Mouse (Mus musculus) midbrain, embryonic 15.5 days (tissue): ENCODE data around the gene Eno3. TPM values are rescaled to one million over a fixed set of nuclear protein-coding genes. Genes with fewer than 3 reads are reported as not detected.
A peak's percentile ranks its signal among the peaks of the same experiment; 100 is the strongest.

ENCODE experiments used
- ATAC-seq: fragments of 200-750 bp; cut with Nextera tagmentation; replicated peaks from 2 replicates; pipeline ENCODE4 v1.8.0; 2017; ENCODE audit warnings: moderate TSS enrichment
- H3K27ac ChIP-seq: fragments of 300-500 bp; sonication (generic); 2 replicates; pipeline ENCODE4 v1.5.1; 2015; ENCODE audit warnings: mild to moderate bottlenecking, inconsistent platforms
- H3K27me3 ChIP-seq: fragments of 300-500 bp; sonication (generic); replicated peaks from 2 replicates; pipeline ENCODE4 v1.6.1; 2015; ENCODE audit warnings: inconsistent platforms
- H3K36me3 ChIP-seq: fragments of 300-500 bp; sonication (generic); replicated peaks from 2 replicates; pipeline ENCODE4 v1.6.1; 2015; ENCODE audit warnings: inconsistent platforms
- H3K4me1 ChIP-seq: fragments of 300-500 bp; sonication (generic); 2 replicates; pipeline ENCODE4 v1.6.1; 2015; ENCODE audit warnings: inconsistent platforms
- H3K4me2 ChIP-seq: fragments of 300-500 bp; sonication (generic); 2 replicates; pipeline ENCODE4 v1.6.1; 2015; ENCODE audit warnings: inconsistent platforms, mild to moderate bottlenecking, moderate library complexity
- H3K4me3 ChIP-seq: fragments of 300-500 bp; sonication (generic); 2 replicates; pipeline ENCODE4 v1.5.1; 2015; ENCODE audit warnings: mild to moderate bottlenecking, inconsistent platforms
- H3K9ac ChIP-seq: fragments of 300-500 bp; sonication (generic); 2 replicates; pipeline ENCODE4 v1.6.1; 2015; ENCODE audit warnings: mild to moderate bottlenecking, inconsistent platforms
- H3K9me3 ChIP-seq: fragments of 300-500 bp; sonication (generic); 2 replicates; pipeline ENCODE4 v1.6.1; 2016; ENCODE audit warnings: inconsistent platforms
- WGBS: fragments of 180-500 bp; shearing (Covaris S2); methylation state at CpG from one replicate; pipeline ENCODE4 v1.1.7; 2015; ENCODE audit warnings: mixed read lengths; 5-methylcytosine and 5-hydroxymethylcytosine counted together
- polyA plus RNA-seq: library from polyadenylated mRNA; unstranded; fragments of >200 nt; fragmentation: Nextera tagmentation; extraction: Ambion mirVana; gene quantifications from 2 replicates; pipeline ENCODE4 v1.2.1, GENCODE M21; 2015

The Eno3 gene
- 8.0 and 8.3 TPM in 2 replicates for polyA plus RNA-seq

DNA sequence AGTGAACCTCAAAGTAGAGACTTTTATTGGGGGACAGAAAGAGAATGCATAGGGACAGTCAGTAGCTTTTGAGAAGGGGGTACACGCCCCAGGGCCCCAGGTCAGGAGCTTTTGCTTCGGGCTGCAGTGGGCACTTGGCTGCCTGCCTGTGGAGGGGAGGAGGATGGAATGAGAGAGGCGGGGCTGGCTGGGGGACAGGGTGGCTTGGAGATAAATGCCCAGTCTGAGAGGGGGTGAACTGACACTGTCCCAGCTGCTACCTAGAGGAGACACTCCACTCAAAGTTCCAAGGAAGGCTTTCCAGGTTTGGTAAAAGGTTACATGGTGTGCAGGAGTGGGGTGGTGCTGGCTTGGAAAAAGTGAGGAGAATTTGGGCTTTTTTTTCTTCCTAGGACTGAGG lies at the start of gene Eno3:
Eno3 (plus strand) TSS at position 239 of the 400 bp plus-strand sequence.
- H3K4me3 ChIP-seq = peak within 1 kb of the TSS; percentile 99
- H3K27me3 ChIP-seq = 0 out of 2 replicates have a peak, but pooled peaks cover 2% of the 10 kb centered on the region
- H3K9ac ChIP-seq = peak within 1 kb of the TSS; percentile 45
- peaks cover 7% of the 10 kb centered on the region; the same call in 1 of the 2 replicates for H3K36me3 ChIP-seq
- no peaks in the 10 kb centered on the region for H3K9me3 ChIP-seq
- H3K4me1 ChIP-seq = peaks cover 30% of the 10 kb centered on the region
- no peak for ATAC-seq
- H3K27ac ChIP-seq = peak within 1 kb of the TSS; percentile 97
- 19% methylated on average over 3 of the region's 3 CpGs for WGBS
- H3K4me2 ChIP-seq = peak within 1 kb of the TSS; percentile 93

DNA sequence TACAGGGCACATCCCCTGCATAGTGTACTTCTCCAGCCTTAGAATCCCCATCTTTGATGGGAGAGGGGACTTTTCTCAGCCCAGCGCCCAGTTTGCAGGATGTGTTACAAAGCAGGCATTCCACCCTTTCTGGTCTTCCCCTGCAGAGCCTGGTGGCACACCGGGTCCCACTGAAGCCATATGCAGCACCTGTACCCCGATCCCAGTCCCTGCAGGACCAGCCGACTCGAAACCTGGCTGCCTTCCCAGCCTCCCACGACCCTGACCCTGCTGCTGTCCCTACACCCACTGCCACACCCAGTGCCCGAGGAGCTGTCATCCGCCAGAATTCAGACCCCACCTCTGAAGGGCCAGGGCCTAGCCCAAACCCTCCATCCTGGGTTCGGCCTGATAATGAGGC lies 49.4 kb upstream of the Eno3 start:
- Histone ChIP-seq H3K27me3 (no peaks in the 10 kb centered on the region), H3K4me2 (no peak overlapping the region), H3K27ac (no peak overlapping the region), H3K4me1 (no peaks in the 10 kb centered on the region), H3K9ac (no peak overlapping the region), H3K36me3 (peaks cover 62% of the 10 kb centered on the region), H3K4me3 (no peak overlapping the region), H3K9me3 (no peaks in the 10 kb centered on the region)
- ATAC-seq = no peak
- WGBS = 94% methylated on average over 9 of the region's 9 CpGs

DNA sequence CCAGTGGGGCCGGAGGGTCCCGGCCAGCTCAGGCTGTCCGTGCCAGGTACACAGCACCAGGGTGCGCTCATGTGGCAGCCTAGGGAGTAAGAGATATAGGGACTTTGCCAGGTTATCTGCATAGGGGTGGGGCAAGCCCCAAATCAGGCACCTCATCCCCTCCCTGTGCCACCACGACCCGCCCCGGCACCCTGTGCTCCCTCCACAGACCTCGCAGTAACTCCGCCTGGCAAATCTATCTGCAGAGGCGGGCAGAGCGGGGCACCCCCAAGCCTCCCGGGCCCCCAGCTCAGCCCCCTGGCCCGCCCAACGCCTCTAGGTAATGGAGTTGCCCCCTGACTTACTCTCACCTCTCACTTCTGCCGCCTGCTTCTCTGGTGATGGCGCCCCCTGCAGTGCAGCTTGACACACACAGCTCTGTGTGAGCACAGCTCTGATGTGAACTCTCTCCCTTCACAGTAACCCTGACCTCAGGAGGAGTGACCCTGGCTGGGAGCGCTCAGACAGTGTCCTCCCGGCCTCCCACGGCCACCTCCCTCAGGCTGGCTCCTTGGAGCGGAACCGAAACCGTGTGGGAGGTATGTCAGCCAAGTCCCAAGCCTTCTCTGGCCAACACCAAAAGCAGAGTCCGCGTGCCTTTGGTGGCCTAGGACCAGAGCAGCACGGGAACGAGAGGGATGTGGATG lies 48.5 kb upstream of the Eno3 start:
- 89% methylated on average over 26 of the region's 26 CpGs for WGBS
- no peak for ATAC-seq
- H3K4me3 ChIP-seq = no peak overlapping the region

DNA sequence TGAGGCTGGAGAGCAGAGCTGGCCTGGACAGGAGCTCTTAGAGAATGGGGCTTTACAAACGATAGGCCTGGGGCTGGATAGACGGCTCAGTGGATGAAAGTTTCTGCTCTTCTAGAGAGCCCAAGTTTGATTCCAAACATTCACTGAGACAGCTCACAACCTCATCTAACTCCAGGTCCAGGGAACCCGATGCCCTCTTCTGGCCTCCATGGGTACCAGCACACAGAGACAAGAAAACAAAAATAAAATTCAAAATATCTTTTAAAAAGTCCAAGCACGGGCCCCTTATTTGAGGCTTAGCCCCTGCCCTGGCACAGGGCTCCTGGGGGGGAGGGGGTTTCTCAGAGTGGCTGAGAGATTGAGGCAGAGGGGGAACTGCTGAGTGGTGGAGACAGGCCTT lies 46.2 kb upstream of the Eno3 start:
- ATAC-seq = no peak
- Histone ChIP-seq H3K9ac (no peak overlapping the region), H3K27ac (no peak overlapping the region), H3K27me3 (0 out of 2 replicates have a peak, but pooled peaks cover 3% of the 10 kb centered on the region), H3K36me3 (peaks cover 51% of the 10 kb centered on the region), H3K4me1 (peaks cover 11% of the 10 kb centered on the region), H3K4me2 (no peak overlapping the region), H3K9me3 (no peaks in the 10 kb centered on the region), H3K4me3 (no peak overlapping the region)
- WGBS = 86% methylated on average over 4 of the region's 4 CpGs

More for the DNA sequence above, 48.5 kb upstream of the Eno3 start:
- no peaks in the 10 kb centered on the region for H3K4me1 ChIP-seq
- no peak overlapping the region for H3K9ac ChIP-seq
- H3K27me3 ChIP-seq = no peaks in the 10 kb centered on the region
- H3K9me3 ChIP-seq = no peaks in the 10 kb centered on the region
- no peak overlapping the region for H3K27ac ChIP-seq
- H3K4me2 ChIP-seq = no peak overlapping the region
- peaks cover 67% of the 10 kb centered on the region for H3K36me3 ChIP-seq

DNA sequence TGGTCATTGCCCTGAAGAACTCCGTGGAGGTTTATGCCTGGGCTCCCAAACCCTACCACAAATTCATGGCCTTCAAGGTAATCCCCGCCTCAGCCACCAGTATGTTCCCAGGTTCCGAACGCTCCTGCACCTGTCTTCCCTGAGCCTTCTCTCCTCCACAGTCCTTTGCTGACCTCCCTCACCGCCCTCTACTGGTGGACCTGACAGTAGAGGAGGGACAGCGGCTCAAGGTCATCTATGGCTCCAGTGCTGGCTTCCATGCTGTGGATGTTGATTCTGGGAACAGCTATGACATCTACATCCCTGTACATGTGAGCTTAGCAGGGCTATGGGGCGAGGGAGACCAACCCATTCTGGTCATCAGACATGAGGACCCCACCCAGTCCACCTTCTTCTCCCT lies 44.5 kb upstream of the Eno3 start:
- WGBS = 70% methylated on average over 7 of the region's 7 CpGs
- no peak for ATAC-seq
- no peak overlapping the region for H3K4me2 ChIP-seq
- H3K4me3 ChIP-seq = no peak overlapping the region
- H3K9ac ChIP-seq = no peak overlapping the region
- peaks cover 11% of the 10 kb centered on the region for H3K4me1 ChIP-seq
- H3K27ac ChIP-seq = no peak overlapping the region
- no peaks in the 10 kb centered on the region for H3K9me3 ChIP-seq
- H3K27me3 ChIP-seq = peaks cover 8% of the 10 kb centered on the region; the same call in 1 of the 2 replicates
- H3K36me3 ChIP-seq = peaks cover 41% of the 10 kb centered on the region

DNA sequence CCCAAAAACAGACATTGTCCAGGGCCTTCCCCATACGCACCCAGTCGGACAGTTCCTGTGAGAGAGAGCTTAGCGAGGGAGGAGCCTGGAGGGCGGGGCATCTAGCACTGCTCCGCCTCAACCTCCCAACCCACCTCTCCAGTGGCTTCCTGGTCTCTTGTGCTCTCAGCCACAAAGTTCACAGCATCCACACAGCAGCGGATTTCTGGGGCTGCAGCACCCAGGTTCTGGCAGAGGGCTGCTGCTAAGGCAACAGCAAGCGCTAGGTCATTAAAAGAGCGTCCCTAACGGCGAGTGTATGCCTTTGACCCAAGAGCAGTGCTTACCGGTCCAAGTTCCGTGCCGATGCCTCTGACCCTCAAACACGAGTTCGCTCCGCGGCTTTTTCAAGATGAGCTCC lies 41.9 kb upstream of the Eno3 start:
- Histone ChIP-seq H3K9ac (no peak overlapping the region), H3K27ac (no peak overlapping the region), H3K4me2 (peak overlapping the region; percentile 45), H3K27me3 (peaks cover 8% of the 10 kb centered on the region; the same call in 1 of the 2 replicates), H3K4me1 (peaks cover 11% of the 10 kb centered on the region), H3K4me3 (peak overlapping the region; percentile 17; the same call in 1 of the 2 replicates), H3K36me3 (peaks cover 19% of the 10 kb centered on the region), H3K9me3 (no peaks in the 10 kb centered on the region)
- WGBS = 4% methylated on average over 17 of the region's 17 CpGs
- no peak; the same call in 1 of the 2 replicates for ATAC-seq

DNA sequence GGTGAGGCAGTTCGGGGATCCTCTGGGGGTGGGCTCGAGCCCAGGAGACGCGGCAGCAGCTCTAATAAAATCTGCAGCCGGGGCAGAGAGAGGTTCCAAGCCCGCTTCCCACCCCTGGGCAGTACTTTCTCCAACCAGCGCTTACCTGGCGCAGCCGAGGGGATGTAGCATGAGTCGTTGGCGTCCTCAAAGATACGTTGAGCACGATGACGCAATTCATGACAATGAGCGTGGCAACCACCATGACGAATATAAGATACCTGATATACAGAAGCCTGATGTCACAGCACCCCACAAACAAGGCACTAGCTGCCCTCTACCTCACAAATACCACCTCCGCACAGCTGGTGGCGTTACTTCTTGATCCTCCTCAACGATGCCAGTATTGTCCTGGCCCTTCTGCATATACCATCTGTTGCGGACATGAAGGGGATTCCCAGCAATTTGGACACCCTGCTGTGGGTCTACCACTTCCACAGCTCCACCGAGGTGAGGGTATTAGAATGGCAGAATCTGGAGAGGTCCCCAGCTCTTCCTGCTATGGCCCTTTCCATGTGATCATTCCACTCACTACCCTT lies 41.4 kb upstream of the Eno3 start, which contains the start of gene 4930544D05Rik:
4930544D05Rik (plus strand) TSS at position 333 of the 578 bp plus-strand sequence.
- Histone ChIP-seq H3K9ac (no peak within 1 kb of the TSS), H3K4me3 (peak within 1 kb of the TSS; percentile 17; the same call in 1 of the 2 replicates), H3K27ac (no peak within 1 kb of the TSS), H3K36me3 (peaks cover 13% of the 10 kb centered on the region; the same call in 1 of the 2 replicates), H3K4me2 (peak within 1 kb of the TSS; percentile 45), H3K9me3 (no peaks in the 10 kb centered on the region), H3K4me1 (peaks cover 11% of the 10 kb centered on the region), H3K27me3 (peaks cover 8% of the 10 kb centered on the region; the same call in 1 of the 2 replicates)
- 14% methylated on average over 21 of the region's 21 CpGs for WGBS
- no peak for ATAC-seq

DNA sequence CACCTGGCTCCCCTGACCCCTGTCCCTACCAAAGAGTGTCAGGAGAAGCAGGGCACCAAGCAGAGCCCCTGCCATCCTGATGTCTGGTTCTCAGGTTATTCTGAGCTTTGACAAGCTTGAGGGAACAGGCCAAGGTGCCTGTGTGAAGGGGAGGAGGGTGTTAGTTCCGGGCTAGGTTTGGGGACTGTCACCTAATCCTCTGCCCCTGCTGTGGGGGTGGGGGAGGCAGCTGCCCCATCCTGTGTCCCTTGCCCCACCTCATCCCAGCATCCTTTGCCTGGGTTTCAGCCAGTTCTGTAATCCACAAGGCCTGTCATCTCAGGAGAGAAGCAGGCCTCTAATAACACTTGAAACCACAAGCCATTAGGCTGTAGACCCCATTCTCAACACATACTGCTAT lies 37.9 kb upstream of the Eno3 start, which contains the start of gene Chrne:
Chrne (minus strand) TSS at position 116 of the 400 bp plus-strand sequence.
- peaks cover 11% of the 10 kb centered on the region for H3K4me1 ChIP-seq
- peaks cover 8% of the 10 kb centered on the region; the same call in 1 of the 2 replicates for H3K27me3 ChIP-seq
- H3K9ac ChIP-seq = no peak within 1 kb of the TSS
- no peaks in the 10 kb centered on the region for H3K36me3 ChIP-seq
- H3K4me2 ChIP-seq = no peak within 1 kb of the TSS
- 60% methylated on average over 1 of the region's 1 CpGs for WGBS
- ATAC-seq = no peak
- H3K9me3 ChIP-seq = no peaks in the 10 kb centered on the region
- no peak within 1 kb of the TSS for H3K4me3 ChIP-seq
- H3K27ac ChIP-seq = no peak within 1 kb of the TSS

DNA sequence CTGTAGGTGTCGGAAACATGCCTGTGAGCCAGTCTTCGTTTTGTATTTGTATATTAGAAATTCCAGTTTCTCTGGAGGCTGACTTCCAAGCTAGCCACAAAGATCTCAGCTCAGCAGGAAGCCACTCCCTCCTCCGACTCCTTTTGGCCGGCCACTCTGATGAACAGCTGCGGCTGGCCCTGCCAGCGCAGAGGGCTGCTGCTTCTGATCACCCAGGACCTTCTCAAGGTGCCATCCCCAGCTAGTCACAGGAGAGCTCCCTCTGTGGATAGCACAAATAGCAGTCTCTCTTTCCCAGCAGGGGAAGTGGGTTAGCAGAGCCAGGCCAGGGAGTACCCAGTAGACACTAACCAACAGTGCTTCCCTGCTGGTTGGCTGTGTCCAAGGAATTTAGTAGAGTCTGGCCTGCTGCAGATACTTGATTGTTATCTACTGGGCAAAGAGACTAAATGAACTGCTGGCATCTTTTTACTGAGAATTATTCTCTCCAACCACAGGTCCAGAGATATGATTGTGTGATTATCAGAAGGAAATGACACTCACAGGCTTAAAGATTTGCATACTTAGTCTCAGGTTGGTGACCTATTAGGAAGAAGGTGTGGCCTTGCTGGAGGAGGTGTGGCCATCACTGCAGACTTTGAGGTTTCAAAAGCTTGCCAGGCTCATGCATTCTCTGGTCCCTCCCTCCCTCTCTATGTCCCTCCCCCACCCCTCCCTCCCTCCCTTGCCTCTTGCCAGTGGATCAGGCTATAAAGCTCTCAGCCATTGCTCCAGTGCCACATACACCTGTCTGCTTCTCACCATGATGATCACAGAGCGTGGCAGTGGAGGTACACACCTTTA lies 34.8 kb upstream of the Eno3 start:
- ATAC-seq = no peak
- H3K36me3 ChIP-seq = no peaks in the 10 kb centered on the region
- 44% methylated on average over 7 of the region's 7 CpGs for WGBS
- no peaks in the 10 kb centered on the region for H3K4me1 ChIP-seq
- no peak overlapping the region for H3K27ac ChIP-seq
- no peak overlapping the region for H3K9ac ChIP-seq
- no peaks in the 10 kb centered on the region for H3K27me3 ChIP-seq
- H3K9me3 ChIP-seq = no peaks in the 10 kb centered on the region
- no peak overlapping the region for H3K4me2 ChIP-seq
- no peak overlapping the region for H3K4me3 ChIP-seq

DNA sequence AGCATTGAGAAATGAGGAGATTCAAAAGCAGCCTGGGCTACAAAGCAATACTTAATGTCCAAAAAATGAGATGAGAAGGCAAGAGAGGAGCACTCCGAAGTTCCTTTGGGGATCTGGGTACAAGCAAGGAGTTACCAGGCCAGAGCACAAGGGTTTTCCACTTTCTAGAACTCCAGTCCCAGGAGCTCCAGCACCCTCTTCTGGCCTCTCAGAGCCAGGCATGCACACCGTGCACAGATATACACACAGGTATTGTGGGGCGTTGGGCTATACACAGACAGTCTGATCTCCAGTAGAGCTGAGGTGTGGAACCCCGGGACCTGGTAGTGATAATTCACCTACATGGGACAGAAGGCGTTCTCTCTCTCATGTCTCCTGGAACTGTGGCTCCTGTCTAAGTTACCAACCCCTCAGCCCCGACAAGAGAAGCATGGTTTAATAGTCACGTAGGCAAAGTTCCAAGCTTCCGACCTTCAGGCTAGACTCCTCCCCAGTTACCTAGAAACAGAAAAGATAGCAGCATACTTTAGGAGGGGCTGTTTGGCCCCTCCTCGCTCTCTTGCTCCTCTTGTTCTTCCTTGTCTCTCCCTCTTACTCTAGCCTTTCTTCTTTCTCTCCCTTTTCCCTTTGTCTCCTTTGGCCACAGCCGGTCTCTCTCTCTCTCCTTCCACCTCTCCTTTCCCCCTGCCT lies 33.8 kb upstream of the Eno3 start:
- no peak overlapping the region for H3K27ac ChIP-seq
- no peak overlapping the region for H3K4me3 ChIP-seq
- H3K4me1 ChIP-seq = no peaks in the 10 kb centered on the region
- 86% methylated on average over 10 of the region's 10 CpGs for WGBS
- no peak for ATAC-seq
- H3K9ac ChIP-seq = no peak overlapping the region
- H3K4me2 ChIP-seq = no peak overlapping the region
- no peaks in the 10 kb centered on the region for H3K36me3 ChIP-seq
- no peaks in the 10 kb centered on the region for H3K27me3 ChIP-seq
- no peaks in the 10 kb centered on the region for H3K9me3 ChIP-seq

DNA sequence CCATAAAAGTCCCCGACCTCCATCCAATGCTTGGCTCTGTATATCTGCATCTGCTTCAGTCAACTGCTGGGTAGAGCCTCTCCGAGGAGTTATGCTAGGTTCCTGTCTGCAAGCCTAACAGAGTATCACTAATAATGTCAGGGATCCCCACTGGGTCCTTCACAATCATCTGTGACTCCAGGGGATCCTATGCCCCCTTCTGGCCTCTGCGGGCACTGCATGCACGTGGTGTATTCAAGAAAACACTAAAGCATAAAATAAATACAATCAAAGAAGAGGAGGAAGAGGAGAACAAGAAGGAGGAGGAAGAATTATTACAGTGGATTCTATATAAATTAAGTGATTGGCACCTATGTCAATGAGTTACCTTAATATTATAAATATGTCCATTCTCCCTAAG lies 31.5 kb upstream of the Eno3 start:
- no peaks in the 10 kb centered on the region for H3K27me3 ChIP-seq
- ATAC-seq = no peak
- H3K36me3 ChIP-seq = no peaks in the 10 kb centered on the region
- no peak overlapping the region for H3K9ac ChIP-seq
- no peaks in the 10 kb centered on the region for H3K9me3 ChIP-seq
- 46% methylated on average over 4 of the region's 4 CpGs for WGBS
- no peaks in the 10 kb centered on the region for H3K4me1 ChIP-seq
- H3K4me2 ChIP-seq = no peak overlapping the region
- H3K27ac ChIP-seq = no peak overlapping the region
- no peak overlapping the region for H3K4me3 ChIP-seq
